Mouse (Mus musculus) left cerebral cortex, postnatal 4 days (tissue): ENCODE measurements around the gene Il12rb1. TPM values are rescaled to one million over a fixed set of nuclear protein-coding genes. Genes with fewer than 3 reads are reported as not detected.

Source experiments
- DNase-seq: peaks from one replicate; pipeline ENCODE4 v3.0.0-alpha.2; 2022
- intact Hi-C: fragments of 180-260 bp; cut with DNase I; formaldehyde crosslinking; loops from one replicate; pipeline ENCODE4 v1.15.1; 2025
- microRNA-seq: library from miRNA; unstranded; fragments of <30 nt; microRNA quantifications from one replicate; pipeline ENCODE4 v1.2.0, GENCODE M21; 2022
- total RNA-seq, 2 experiments: library from RNA; stranded (reverse); gene quantifications; 2 replicates each; pipeline ENCODE4 v1.2.3; 2021

Il12rb1 gene
- total RNA-seq, 2 experiments from 2014 or later = 0.20 to 0.22 TPM

- no peak for DNase-seq
- intact Hi-C loops = no loop called here
Observed at GRCm38 (mm10) chr8:70868559-70869198, 60.4 kb downstream of the Il12rb1 start.

- intact Hi-C loops = no loop called here
- DNase-seq = no peak
Observed at GRCm38 (mm10) chr8:70869199-70869571, 60.9 kb downstream of the Il12rb1 start.

- intact Hi-C loops = no loop called here
- DNase-seq = peak; percentile 81
Observed at GRCm38 (mm10) chr8:70869601-70870041, 61.4 kb downstream of the Il12rb1 start.

Small RNA genes within 50 kb of the gene (microRNA-seq; reads per million reads assigned to microRNA genes)
- 9.3 reads per million, percentile 24 among the genes with 10 or more reads in this experiment for gene Mir7240

Other genes starting within 250 kb of the Il12rb1 start
- 10 to 100 TPM; 87.9 to 88.5 TPM for gene Isyna1, start 214.1 kb upstream of the Il12rb1 start, total RNA-seq
- gene Ssbp4, start 199.6 kb upstream of the Il12rb1 start, total RNA-seq = 100 to 1,000 TPM; 156 to 193 TPM
- 1 to 10 TPM; 1.1 to 1.3 TPM for gene Lrrc25, start 192.3 kb upstream of the Il12rb1 start, total RNA-seq
- gene Gdf15, start 176.0 kb upstream of the Il12rb1 start, total RNA-seq = not detected
- 10 to 100 TPM; 29.7 to 30.5 TPM for gene Pgpep1, start 148.1 kb upstream of the Il12rb1 start, total RNA-seq
- 10 to 100 TPM; 85.2 to 93.7 TPM for gene Lsm4, start 135.2 kb upstream of the Il12rb1 start, total RNA-seq
- gene Jund, start 109.5 kb upstream of the Il12rb1 start, total RNA-seq = 100 to 1,000 TPM; 146 to 158 TPM
- under 1 TPM; 0.40 to 0.50 TPM for gene Iqcn, start 105.0 kb upstream of the Il12rb1 start, total RNA-seq
- not detected for gene Gm3336, start 89.9 kb upstream of the Il12rb1 start, total RNA-seq
- under 1 TPM; 0.56 to 0.66 TPM for gene Pde4c, start 84.7 kb upstream of the Il12rb1 start, total RNA-seq
- gene Rab3a, start 53.8 kb upstream of the Il12rb1 start, total RNA-seq = 100 to 1,000 TPM; 414 to 476 TPM
- 10 to 100 TPM; 31.7 to 32.6 TPM for gene Mpv17l2, start 47.5 kb upstream of the Il12rb1 start, total RNA-seq
- gene Pik3r2, start 31.7 kb upstream of the Il12rb1 start, total RNA-seq = 100 to 1,000 TPM; 187 to 198 TPM
- gene Mast3, start 3.4 kb upstream of the Il12rb1 start, total RNA-seq = 10 to 100 TPM; 78.2 to 86.3 TPM
- 10 to 100 TPM; 13.0 to 14.9 TPM for gene Arrdc2, start 31.3 kb downstream of the Il12rb1 start, total RNA-seq
- 10 to 100 TPM; 29.6 to 48.2 TPM for gene Kcnn1, start 54.8 kb downstream of the Il12rb1 start, total RNA-seq
- gene Ccdc124, start 65.5 kb downstream of the Il12rb1 start, total RNA-seq = 10 to 100 TPM; 86.2 to 89.3 TPM
- gene Slc5a5, start 84.3 kb downstream of the Il12rb1 start, total RNA-seq = 1 to 10 TPM; 4.4 to 4.5 TPM
- gene Rpl18a, start 89.0 kb downstream of the Il12rb1 start, total RNA-seq = 1,000 to 10,000 TPM in 1 of 2 experiments, 100 to 1,000 TPM in 1; 955 to 1,024 TPM
- gene Map1s, start 97.5 kb downstream of the Il12rb1 start, total RNA-seq = 10 to 100 TPM; 79.8 to 84.0 TPM